Mouse (Mus musculus): Measurements from ENCODE around the gene Tagln2. TPM values are rescaled to one million over a fixed set of nuclear protein-coding genes. Genes with fewer than 3 reads are reported as not detected.
A peak's percentile ranks its signal among the peaks of the same experiment; 100 is the strongest.

Gene Tagln2
- polyA plus RNA-seq (2015; fragmentation: Nextera tagmentation; extraction: Ambion mirVana): 104 and 105 TPM in 2 replicates

DNA sequence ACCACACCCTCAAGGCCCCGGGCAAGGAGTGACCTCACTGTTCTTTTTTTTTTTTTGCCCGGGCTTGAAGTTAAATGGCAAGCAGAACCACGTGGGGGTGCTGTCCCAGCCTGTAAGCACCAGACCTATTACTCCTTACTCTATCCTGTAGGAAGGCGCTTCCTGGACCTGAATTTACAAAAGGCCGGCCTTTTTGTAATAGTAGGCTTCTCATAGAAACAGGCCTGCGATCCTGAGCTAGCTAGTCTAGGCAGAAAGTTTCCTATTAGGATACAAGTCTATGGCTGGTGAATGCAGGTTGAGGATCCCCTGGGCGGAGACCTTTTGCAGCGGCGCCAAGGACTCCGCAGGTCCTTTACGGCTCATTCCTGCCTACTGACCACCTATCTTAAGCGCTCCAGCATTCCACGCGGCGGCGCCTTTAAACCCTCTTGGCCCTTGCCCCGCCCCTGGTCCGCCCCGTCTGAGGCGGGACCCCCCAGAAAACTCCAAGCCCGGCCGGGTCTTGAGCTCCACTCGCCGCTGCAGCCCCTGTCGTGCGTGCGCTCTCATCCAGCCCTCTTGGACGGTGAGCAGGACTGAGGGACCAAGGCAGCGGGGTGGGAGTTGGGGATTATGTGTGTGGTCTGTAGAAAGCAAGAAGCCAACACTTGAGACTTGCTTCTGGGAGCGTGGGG is at the start of gene Tagln2:
Tagln2 (plus strand) TSS at position 283 of the 677 bp plus-strand sequence.
- no peaks in the 10 kb centered on the region for H3K27me3 ChIP-seq (ENCODE audit: insufficient read depth, low read length)
- H3K4me2 ChIP-seq (ENCODE audit: low read depth, low read length): peak within 1 kb of the TSS; percentile 78
- H3K4me3 ChIP-seq (ENCODE audit: low read depth, low read length): peak within 1 kb of the TSS; percentile 77
- no peaks in the 10 kb centered on the region for H3K9me3 ChIP-seq (ENCODE audit: low read length)
- TF ChIP-seq CTCF (IDR thresholded peaks at IDR 0.05; ENCODE audit: low read depth) (peak; percentile 48), EP300 (IDR thresholded peaks at IDR 0.05; ENCODE audit: low read depth) (0 out of 2 replicates have a peak, but pooled peaks have one; percentile 5)
- DNase-seq: peak; percentile 82
- H3K9ac ChIP-seq (replicated peaks): peak within 1 kb of the TSS; percentile 83
- ATAC-seq: peak; percentile 43
- no peaks in the 10 kb centered on the region for H3K36me3 ChIP-seq (replicated peaks; ENCODE audit: insufficient read depth, low read length)
- H3K27ac ChIP-seq (ENCODE audit: low read depth): peak within 1 kb of the TSS; percentile 93
- peaks cover 29% of the 10 kb centered on the region for H3K4me1 ChIP-seq (ENCODE audit: insufficient read depth)
- 1% methylated on average over 30 of the region's 30 CpGs for WGBS (ENCODE audit: insufficient replicate concordance)

- WGBS (ENCODE audit: insufficient replicate concordance): 29% methylated on average over 2 of the region's 2 CpGs
- ATAC-seq: no peak
These were observed 49.6 kb upstream of the Tagln2 start for GRCm38 (mm10) chr1:172450226-172450625.

GRCm38 (mm10) chr1:172450848-172451470 is 48.9 kb upstream of the Tagln2 start:
- peak overlapping the region; percentile 26; the same call in 1 of the 2 replicates for H3K4me2 ChIP-seq (ENCODE audit: low read depth, low read length)
- 28% methylated on average over 17 of the region's 17 CpGs for WGBS (ENCODE audit: insufficient replicate concordance)

More at GRCm38 (mm10) chr1:172450226-172450625, 49.6 kb upstream of the Tagln2 start:
- DNase-seq: no peak
- Histone ChIP-seq H3K36me3 (replicated peaks; ENCODE audit: insufficient read depth, low read length) (no peaks in the 10 kb centered on the region), H3K4me2 (ENCODE audit: low read depth, low read length) (no peak overlapping the region), H3K9me3 (ENCODE audit: low read length) (no peaks in the 10 kb centered on the region), H3K4me1 (ENCODE audit: insufficient read depth) (no peaks in the 10 kb centered on the region), H3K27me3 (ENCODE audit: insufficient read depth, low read length) (no peaks in the 10 kb centered on the region), H3K4me3 (ENCODE audit: low read depth, low read length) (no peak overlapping the region), H3K27ac (ENCODE audit: low read depth) (no peak overlapping the region), H3K9ac (replicated peaks) (no peak overlapping the region)
- TF ChIP-seq CTCF (IDR thresholded peaks at IDR 0.05; ENCODE audit: low read depth) (0 out of 2 replicates have a peak, but pooled peaks have one; percentile 16), EP300 (IDR thresholded peaks at IDR 0.05; ENCODE audit: low read depth) (no peak)

DNA sequence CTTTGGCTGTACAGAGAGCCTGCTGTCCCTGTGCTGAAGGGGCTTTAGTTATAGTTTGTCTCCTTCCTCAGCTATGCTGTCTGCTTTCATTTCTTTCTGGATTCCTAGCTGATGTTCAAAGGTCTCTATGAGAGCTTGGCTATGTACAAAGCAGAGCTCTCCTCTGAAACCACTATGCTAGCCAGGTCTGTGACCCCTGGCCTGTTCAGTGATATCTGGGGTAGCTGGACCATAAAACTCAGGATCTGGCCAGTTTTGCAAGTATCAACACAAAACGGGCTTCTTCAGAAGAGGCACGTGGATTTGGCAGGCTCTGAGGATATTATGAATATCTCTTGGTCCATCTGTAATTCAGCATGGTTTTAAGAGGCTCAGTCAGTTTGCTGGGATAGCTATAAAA is 46.9 kb upstream of the Tagln2 start:
- H3K4me2 ChIP-seq (ENCODE audit: low read depth, low read length): no peak overlapping the region
- DNase-seq (no peak), ATAC-seq (no peak)
- no peak overlapping the region for H3K4me3 ChIP-seq (ENCODE audit: low read depth, low read length)
- no peaks in the 10 kb centered on the region for H3K36me3 ChIP-seq (replicated peaks; ENCODE audit: insufficient read depth, low read length)
- no peak for TF ChIP-seq EP300 (IDR thresholded peaks at IDR 0.05; ENCODE audit: low read depth)
- no peak for TF ChIP-seq CTCF (IDR thresholded peaks at IDR 0.05; ENCODE audit: low read depth)
- H3K9me3 ChIP-seq (ENCODE audit: low read length): no peaks in the 10 kb centered on the region
- no peaks in the 10 kb centered on the region for H3K4me1 ChIP-seq (ENCODE audit: insufficient read depth)
- no peaks in the 10 kb centered on the region for H3K27me3 ChIP-seq (ENCODE audit: insufficient read depth, low read length)
- WGBS (ENCODE audit: insufficient replicate concordance): 66% methylated on average over 2 of the region's 2 CpGs
- no peak overlapping the region for H3K27ac ChIP-seq (ENCODE audit: low read depth)
- no peak overlapping the region for H3K9ac ChIP-seq (replicated peaks)

More at GRCm38 (mm10) chr1:172450848-172451470, 48.9 kb upstream of the Tagln2 start:
- Histone ChIP-seq H3K36me3 (replicated peaks; ENCODE audit: insufficient read depth, low read length) (no peaks in the 10 kb centered on the region), H3K4me3 (ENCODE audit: low read depth, low read length) (no peak overlapping the region), H3K9me3 (ENCODE audit: low read length) (no peaks in the 10 kb centered on the region), H3K9ac (replicated peaks) (no peak overlapping the region), H3K27me3 (ENCODE audit: insufficient read depth, low read length) (no peaks in the 10 kb centered on the region), H3K27ac (ENCODE audit: low read depth) (no peak overlapping the region), H3K4me1 (ENCODE audit: insufficient read depth) (no peaks in the 10 kb centered on the region)
- DNase-seq (no peak), ATAC-seq (no peak)
- TF ChIP-seq EP300 (IDR thresholded peaks at IDR 0.05; ENCODE audit: low read depth) (no peak), CTCF (IDR thresholded peaks at IDR 0.05; ENCODE audit: low read depth) (no peak)

- no peaks in the 10 kb centered on the region for H3K27me3 ChIP-seq (ENCODE audit: insufficient read depth, low read length)
- no peak overlapping the region for H3K4me3 ChIP-seq (ENCODE audit: low read depth, low read length)
- H3K4me2 ChIP-seq (ENCODE audit: low read depth, low read length): no peak overlapping the region
- no peaks in the 10 kb centered on the region for H3K9me3 ChIP-seq (ENCODE audit: low read length)
- H3K36me3 ChIP-seq (replicated peaks; ENCODE audit: insufficient read depth, low read length): no peaks in the 10 kb centered on the region
- TF ChIP-seq CTCF (IDR thresholded peaks at IDR 0.05; ENCODE audit: low read depth) (no peak), EP300 (IDR thresholded peaks at IDR 0.05; ENCODE audit: low read depth) (no peak)
- WGBS (ENCODE audit: insufficient replicate concordance): 78% methylated on average over 2 of the region's 2 CpGs
- no peak for ATAC-seq
- no peak overlapping the region for H3K27ac ChIP-seq (ENCODE audit: low read depth)
- H3K4me1 ChIP-seq (ENCODE audit: insufficient read depth): no peaks in the 10 kb centered on the region
- no peak overlapping the region for H3K9ac ChIP-seq (replicated peaks)
- DNase-seq: no peak
These were observed 46.0 kb upstream of the Tagln2 start for GRCm38 (mm10) chr1:172453810-172454209.

DNA sequence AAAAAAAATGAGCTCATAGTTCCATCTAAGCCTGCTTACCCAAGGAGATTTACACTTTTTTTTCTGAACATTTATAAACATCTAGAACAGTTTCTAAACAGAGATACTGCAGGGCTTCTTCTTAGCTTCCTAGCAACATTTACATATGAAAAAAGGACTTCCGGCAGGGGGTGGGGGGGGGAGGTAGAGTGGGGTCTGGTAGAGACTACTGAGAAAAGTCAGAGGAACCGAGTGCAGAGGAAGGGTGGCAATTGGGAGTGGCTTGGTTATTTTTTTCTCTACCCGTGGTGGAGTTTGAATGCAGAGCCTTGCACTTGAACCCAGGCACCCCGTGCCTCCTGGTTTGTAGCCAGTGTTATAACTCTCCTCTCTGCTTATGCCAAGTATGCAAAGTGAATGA is 44.4 kb upstream of the Tagln2 start:
- no peak overlapping the region for H3K9ac ChIP-seq (replicated peaks)
- DNase-seq (no peak), ATAC-seq (no peak)
- H3K27ac ChIP-seq (ENCODE audit: low read depth): peak overlapping the region; percentile 44; the same call in 1 of the 2 replicates
- no peak overlapping the region for H3K4me3 ChIP-seq (ENCODE audit: low read depth, low read length)
- no peaks in the 10 kb centered on the region for H3K27me3 ChIP-seq (ENCODE audit: insufficient read depth, low read length)
- H3K9me3 ChIP-seq (ENCODE audit: low read length): no peaks in the 10 kb centered on the region
- WGBS (ENCODE audit: insufficient replicate concordance): 17% methylated on average over 4 of the region's 4 CpGs
- H3K36me3 ChIP-seq (replicated peaks; ENCODE audit: insufficient read depth, low read length): no peaks in the 10 kb centered on the region
- TF ChIP-seq CTCF (IDR thresholded peaks at IDR 0.05; ENCODE audit: low read depth) (no peak), EP300 (IDR thresholded peaks at IDR 0.05; ENCODE audit: low read depth) (no peak)
- no peaks in the 10 kb centered on the region for H3K4me1 ChIP-seq (ENCODE audit: insufficient read depth)
- no peak overlapping the region for H3K4me2 ChIP-seq (ENCODE audit: low read depth, low read length)
